Mouse (Mus musculus) stomach, embryonic 14.5 days (tissue): ENCODE data around the gene Klk12. TPM values are rescaled to one million over a fixed set of nuclear protein-coding genes. Genes with fewer than 3 reads are reported as not detected.

ENCODE experiments used
- ATAC-seq: fragments of 200-750 bp; cut with Nextera tagmentation; 2 replicates; pipeline ENCODE4 v1.8.0; 2017; ENCODE audit warnings: low read depth, moderate TSS enrichment; ENCODE audit not compliant: insufficient number of reproducible peaks, insufficient read depth, low FRiP score
- H3K27ac ChIP-seq: fragments of 300-500 bp; sonication (generic); 2 replicates; pipeline ENCODE4 v1.5.1; 2014; ENCODE audit warnings: mild to moderate bottlenecking, low read length, moderate library complexity, mixed read lengths
- H3K27me3 ChIP-seq: fragments of 300-500 bp; sonication (generic); 2 replicates; pipeline ENCODE4 v1.6.1; 2014; ENCODE audit warnings: low read length, control low read depth, mixed read lengths; ENCODE audit not compliant: control insufficient read depth, insufficient read depth
- H3K36me3 ChIP-seq: fragments of 300-500 bp; sonication (generic); 2 replicates; pipeline ENCODE4 v1.6.1; 2014; ENCODE audit warnings: mild to moderate bottlenecking, control low read depth, low read length, moderate library complexity, mixed read lengths; ENCODE audit not compliant: control insufficient read depth, insufficient read depth
- H3K4me1 ChIP-seq: fragments of 300-500 bp; sonication (generic); 2 replicates; pipeline ENCODE4 v1.6.1; 2014; ENCODE audit warnings: low read length, control low read depth, mixed read lengths; ENCODE audit not compliant: control insufficient read depth, insufficient read depth
- H3K4me2 ChIP-seq: fragments of 300-500 bp; sonication (generic); replicated peaks from 2 replicates; pipeline ENCODE4 v1.6.1; 2014; ENCODE audit warnings: low read depth, low read length, control low read depth
- H3K4me3 ChIP-seq: fragments of 300-500 bp; sonication (generic); 2 replicates; pipeline ENCODE4 v1.5.1; 2014; ENCODE audit warnings: low read depth, low read length, control low read depth
- H3K9ac ChIP-seq: fragments of 300-500 bp; sonication (generic); replicated peaks from 2 replicates; pipeline ENCODE4 v1.6.1; 2014; ENCODE audit warnings: low read depth, mild to moderate bottlenecking, control low read depth, low read length, moderate library complexity, mixed read lengths
- H3K9me3 ChIP-seq: fragments of 300-500 bp; sonication (generic); 2 replicates; pipeline ENCODE4 v1.6.1; 2016; ENCODE audit warnings: low read depth, low read length, control low read depth; ENCODE audit not compliant: control insufficient read depth
- WGBS: fragments of 180-500 bp; shearing (Covaris S2); extraction: QIAGEN DNeasy Blood & Tissue Kit; methylation state at CpG from one replicate; pipeline ENCODE4 v1.1.7; 2014; 5-methylcytosine and 5-hydroxymethylcytosine counted together
- polyA plus RNA-seq: library from polyadenylated mRNA; unstranded; fragments of >200 nt; fragmentation: Nextera tagmentation; extraction: Ambion mirVana; gene quantifications from 2 replicates; pipeline ENCODE4 v1.2.1, GENCODE M21; 2014

Klk12 gene
- polyA plus RNA-seq, result 0.27 TPM in 1 of 2 replicates, not detected in the other

DNA sequence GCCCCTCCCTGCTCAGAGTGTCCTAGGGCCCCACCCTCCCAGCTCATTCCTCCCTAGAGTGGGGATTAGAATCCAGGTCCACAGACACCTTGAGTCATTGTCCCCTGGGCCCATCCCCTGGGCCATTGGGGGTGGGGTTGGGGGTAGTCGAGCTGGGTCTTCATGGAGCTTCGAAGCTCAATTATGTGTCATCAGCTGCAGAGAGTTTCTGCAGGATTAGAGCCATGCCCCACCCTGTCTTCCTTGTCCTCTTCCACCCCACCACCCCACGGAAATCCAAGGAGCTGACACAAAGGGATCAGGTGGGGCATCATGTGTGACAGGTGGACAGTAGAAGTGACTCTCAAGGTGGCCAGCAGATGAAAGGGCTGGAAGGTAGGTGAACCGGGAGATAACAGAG, at the start of gene Klk12:
TSS of gene Klk12 (plus strand) at position 301 of the 400 bp plus-strand sequence.
- H3K27ac ChIP-seq, result no peak within 1 kb of the TSS
- no peaks in the 10 kb centered on the region for H3K4me1 ChIP-seq
- no peak within 1 kb of the TSS for H3K9ac ChIP-seq
- no peaks in the 10 kb centered on the region for H3K9me3 ChIP-seq
- no peaks in the 10 kb centered on the region for H3K36me3 ChIP-seq
- no peaks in the 10 kb centered on the region for H3K27me3 ChIP-seq
- 74% methylated on average over 4 of the region's 4 CpGs for WGBS
- ATAC-seq, result no peak
- no peak within 1 kb of the TSS for H3K4me2 ChIP-seq
- no peak within 1 kb of the TSS for H3K4me3 ChIP-seq

DNA sequence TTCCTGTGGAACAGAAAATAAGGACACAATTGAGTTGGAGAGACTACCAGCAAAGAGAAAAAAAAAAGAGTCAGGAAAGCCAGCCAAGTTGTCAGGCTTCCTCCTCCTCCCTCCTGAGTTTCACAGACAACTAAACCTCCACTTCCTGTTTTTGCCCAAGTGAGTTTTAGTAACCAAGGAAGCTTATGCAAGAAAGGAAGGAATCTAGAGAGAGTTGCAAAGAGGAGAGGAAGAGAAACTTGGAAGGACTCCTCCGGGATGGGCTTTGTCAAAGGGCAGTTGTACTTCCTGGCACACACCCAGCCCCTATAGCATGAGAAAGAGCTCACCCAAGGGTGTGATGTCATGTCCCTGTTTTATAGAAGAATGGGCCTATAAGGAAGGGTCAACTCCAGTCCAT, 20.9 kb upstream of the Klk12 start:
- no peaks in the 10 kb centered on the region for H3K36me3 ChIP-seq

DNA sequence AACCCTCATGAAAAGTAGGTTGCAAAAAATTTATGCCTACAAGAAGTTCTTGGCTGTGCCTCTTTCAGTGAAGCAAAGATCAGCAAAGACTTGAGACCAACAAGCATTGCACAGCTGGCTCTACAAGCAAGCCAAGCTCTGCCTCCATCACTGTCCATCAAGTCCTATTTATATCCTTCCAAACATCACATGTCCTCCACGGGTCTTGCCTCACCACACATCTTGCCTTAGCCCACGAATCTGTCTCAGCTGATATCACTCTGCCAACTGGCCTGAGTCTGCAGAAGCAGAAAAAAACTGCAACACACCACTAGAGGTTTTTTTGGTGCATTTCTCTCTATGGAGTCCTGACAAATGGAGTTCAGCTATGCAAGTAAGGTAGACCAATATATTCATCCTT, 15.9 kb upstream of the Klk12 start:
- Histone ChIP-seq H3K9ac (no peak overlapping the region), H3K9me3 (no peaks in the 10 kb centered on the region), H3K36me3 (no peaks in the 10 kb centered on the region), H3K27me3 (no peaks in the 10 kb centered on the region), H3K4me3 (no peak overlapping the region), H3K4me1 (no peaks in the 10 kb centered on the region), H3K27ac (no peak overlapping the region), H3K4me2 (no peak overlapping the region)
- WGBS, result 65% methylated on average over 2 of the region's 2 CpGs
- no peak for ATAC-seq

More for the DNA sequence above, 20.9 kb upstream of the Klk12 start:
- no peaks in the 10 kb centered on the region for H3K4me1 ChIP-seq
- ATAC-seq, result no peak
- no peaks in the 10 kb centered on the region for H3K27me3 ChIP-seq
- H3K9me3 ChIP-seq, result no peaks in the 10 kb centered on the region
- 61% methylated on average over 1 of the region's 1 CpGs for WGBS
- H3K4me2 ChIP-seq, result no peak overlapping the region
- H3K27ac ChIP-seq, result no peak overlapping the region
- H3K4me3 ChIP-seq, result no peak overlapping the region
- no peak overlapping the region for H3K9ac ChIP-seq

- 39% methylated on average over 8 of the region's 8 CpGs for WGBS
- Histone ChIP-seq H3K27me3 (no peaks in the 10 kb centered on the region), H3K4me2 (no peak overlapping the region), H3K9me3 (no peaks in the 10 kb centered on the region), H3K36me3 (no peaks in the 10 kb centered on the region), H3K4me1 (no peaks in the 10 kb centered on the region), H3K9ac (no peak overlapping the region), H3K27ac (no peak overlapping the region), H3K4me3 (no peak overlapping the region)
- peak; percentile 63; the same call in 1 of the 2 replicates for ATAC-seq
Observed at GRCm38 (mm10) chr7:43766484-43766883, 2.2 kb upstream of the Klk12 start.

DNA sequence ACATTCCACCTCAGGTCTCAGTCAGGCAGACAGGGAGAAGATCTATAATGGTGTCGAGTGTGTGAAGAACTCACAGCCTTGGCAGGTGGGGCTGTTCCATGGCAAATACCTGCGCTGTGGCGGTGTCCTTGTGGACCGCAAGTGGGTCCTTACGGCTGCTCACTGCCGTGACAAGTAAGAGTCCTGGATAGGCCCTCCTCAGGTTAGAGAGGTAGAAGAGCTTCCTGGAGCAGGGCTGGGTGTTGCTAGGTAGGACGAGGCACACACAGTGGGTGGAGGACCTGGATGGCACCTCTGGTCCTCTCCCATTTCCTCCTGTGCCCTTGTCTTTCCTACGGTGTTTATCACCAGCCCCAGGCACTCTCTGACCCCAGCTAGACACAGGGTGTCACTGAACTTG, 939 bp downstream of the Klk12 start:
- no peaks in the 10 kb centered on the region for H3K36me3 ChIP-seq
- no peaks in the 10 kb centered on the region for H3K27me3 ChIP-seq
- no peaks in the 10 kb centered on the region for H3K9me3 ChIP-seq
- H3K4me3 ChIP-seq, result no peak overlapping the region
- no peaks in the 10 kb centered on the region for H3K4me1 ChIP-seq
- no peak overlapping the region for H3K9ac ChIP-seq
- 92% methylated on average over 8 of the region's 8 CpGs for WGBS
- no peak overlapping the region for H3K27ac ChIP-seq
- ATAC-seq, result no peak
- H3K4me2 ChIP-seq, result no peak overlapping the region

DNA sequence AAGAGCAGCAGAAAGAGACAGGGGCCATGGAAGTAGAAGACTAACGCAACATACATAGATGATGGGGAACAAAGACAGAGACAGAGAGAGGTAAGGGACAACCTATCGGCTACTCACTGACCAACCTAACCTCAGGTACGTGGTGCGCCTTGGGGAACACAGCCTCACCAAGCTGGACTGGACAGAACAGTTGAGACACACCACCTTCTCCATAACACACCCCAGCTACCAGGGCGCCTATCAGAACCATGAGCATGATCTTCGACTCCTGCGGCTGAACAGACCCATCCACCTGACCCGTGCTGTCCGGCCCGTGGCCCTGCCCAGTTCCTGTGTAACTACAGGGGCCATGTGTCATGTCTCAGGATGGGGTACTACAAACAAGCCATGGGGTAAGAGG, 2.0 kb downstream of the Klk12 start:
- no peaks in the 10 kb centered on the region for H3K36me3 ChIP-seq
- no peak overlapping the region for H3K9ac ChIP-seq
- no peaks in the 10 kb centered on the region for H3K9me3 ChIP-seq
- H3K27me3 ChIP-seq, result no peaks in the 10 kb centered on the region
- no peaks in the 10 kb centered on the region for H3K4me1 ChIP-seq
- ATAC-seq, result no peak
- WGBS, result 88% methylated on average over 10 of the region's 10 CpGs
- no peak overlapping the region for H3K27ac ChIP-seq
- no peak overlapping the region for H3K4me3 ChIP-seq
- H3K4me2 ChIP-seq, result no peak overlapping the region

DNA sequence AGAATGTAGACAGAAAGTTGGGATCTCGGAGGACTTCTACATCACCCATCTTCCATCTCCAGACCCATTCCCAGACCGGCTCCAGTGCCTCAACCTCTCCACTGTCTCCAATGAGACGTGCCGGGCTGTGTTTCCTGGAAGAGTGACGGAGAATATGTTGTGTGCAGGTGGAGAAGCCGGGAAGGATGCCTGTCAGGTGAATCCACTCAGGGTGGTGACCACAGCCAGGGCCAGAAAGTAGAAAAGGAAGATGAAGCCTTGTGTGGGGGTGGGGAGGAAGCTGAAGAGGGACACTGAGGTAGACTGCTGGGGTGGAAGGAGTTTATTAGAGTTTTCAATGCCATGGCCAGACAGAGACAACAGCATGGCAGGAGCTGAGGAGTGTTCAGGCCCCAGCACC, 3.2 kb downstream of the Klk12 start:
- Histone ChIP-seq H3K36me3 (no peaks in the 10 kb centered on the region), H3K4me1 (no peaks in the 10 kb centered on the region), H3K9ac (no peak overlapping the region), H3K27me3 (no peaks in the 10 kb centered on the region), H3K27ac (no peak overlapping the region), H3K4me3 (no peak overlapping the region), H3K9me3 (no peaks in the 10 kb centered on the region), H3K4me2 (no peak overlapping the region)
- WGBS, result 92% methylated on average over 6 of the region's 6 CpGs
- no peak for ATAC-seq

- no peak for ATAC-seq
- Histone ChIP-seq H3K9me3 (no peaks in the 10 kb centered on the region), H3K4me1 (no peaks in the 10 kb centered on the region), H3K27ac (no peak overlapping the region), H3K27me3 (no peaks in the 10 kb centered on the region), H3K4me2 (no peak overlapping the region), H3K36me3 (no peaks in the 10 kb centered on the region), H3K9ac (no peak overlapping the region), H3K4me3 (no peak overlapping the region)
- WGBS, result 74% methylated on average over 3 of the region's 3 CpGs
Observed at GRCm38 (mm10) chr7:43772901-43773300, 4.2 kb downstream of the Klk12 start.

GRCm38 (mm10) chr7:43774364-43774763, 5.7 kb downstream of the Klk12 start, which contains the start of gene Klk11:
Klk11 (plus strand) TSS chr7:43774604.
- no peaks in the 10 kb centered on the region for H3K27me3 ChIP-seq
- H3K9me3 ChIP-seq, result no peaks in the 10 kb centered on the region
- no peak within 1 kb of the TSS for H3K9ac ChIP-seq
- no peak within 1 kb of the TSS for H3K4me2 ChIP-seq
- ATAC-seq, result no peak
- no peaks in the 10 kb centered on the region for H3K36me3 ChIP-seq
- no peaks in the 10 kb centered on the region for H3K4me1 ChIP-seq
- peak within 1 kb of the TSS; percentile 58; the same call in 1 of the 2 replicates for H3K27ac ChIP-seq
- 86% methylated on average over 5 of the region's 5 CpGs for WGBS
- no peak within 1 kb of the TSS for H3K4me3 ChIP-seq
